Mouse (Mus musculus) kidney, postnatal 36 days (tissue): Measurements from ENCODE around the gene Myl3.

Experiments
- DNase-seq, 2 experiments: peaks; one replicate each; pipeline ENCODE4 v3.0.0; 2021 to 2022; ENCODE audit warnings: mixed read lengths in 2 of 2

Myl3 gene

DNA sequence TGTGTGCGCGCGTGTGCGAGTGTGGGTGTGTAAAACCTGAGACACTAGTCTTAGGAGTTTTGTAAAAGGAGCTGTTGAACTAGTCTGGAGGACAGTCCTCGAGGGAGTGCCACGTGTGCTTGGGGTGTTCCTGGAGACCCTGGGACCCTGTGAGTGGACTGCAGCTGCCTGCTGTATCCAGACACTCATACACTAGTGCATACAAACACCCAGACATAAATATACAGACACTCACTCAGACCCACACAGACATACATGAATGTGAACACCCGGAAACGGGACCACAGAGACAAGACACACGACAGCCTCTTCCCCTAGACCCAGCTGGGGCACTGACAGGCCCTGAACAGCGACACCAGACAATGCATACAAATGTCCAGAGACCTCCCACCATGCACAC lies 21.1 kb downstream of the Myl3 start:
- no peak for DNase-seq

- no peak for DNase-seq
These were observed 21.7 kb downstream of the Myl3 start for GRCm38 (mm10) chr9:110763405-110763804.

DNA sequence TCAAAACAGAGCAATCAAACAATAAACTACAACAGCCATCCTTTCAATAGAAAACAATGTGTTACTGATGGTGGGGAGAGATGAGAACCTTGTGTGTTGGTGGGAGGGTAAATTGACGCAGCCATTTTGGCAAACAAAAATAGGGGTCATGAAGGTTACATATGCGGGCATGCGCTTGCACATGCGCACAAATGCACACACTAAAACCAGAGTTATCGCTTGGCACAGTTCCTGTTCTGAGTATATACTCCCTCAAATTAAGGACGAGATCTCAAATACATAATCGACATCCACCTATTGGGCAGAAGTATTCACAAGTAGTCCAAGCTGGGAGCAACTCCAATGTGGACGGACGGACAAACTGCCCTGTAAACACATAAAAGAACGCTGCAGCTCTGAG lies 30.7 kb downstream of the Myl3 start:
- no peak for DNase-seq

- peak in 1 of 2 experiments; percentile 52 for DNase-seq
These were observed 33.0 kb downstream of the Myl3 start for GRCm38 (mm10) chr9:110774403-110775268.

- DNase-seq, result no peak
These were observed 33.8 kb downstream of the Myl3 start for GRCm38 (mm10) chr9:110775269-110776022.

DNA sequence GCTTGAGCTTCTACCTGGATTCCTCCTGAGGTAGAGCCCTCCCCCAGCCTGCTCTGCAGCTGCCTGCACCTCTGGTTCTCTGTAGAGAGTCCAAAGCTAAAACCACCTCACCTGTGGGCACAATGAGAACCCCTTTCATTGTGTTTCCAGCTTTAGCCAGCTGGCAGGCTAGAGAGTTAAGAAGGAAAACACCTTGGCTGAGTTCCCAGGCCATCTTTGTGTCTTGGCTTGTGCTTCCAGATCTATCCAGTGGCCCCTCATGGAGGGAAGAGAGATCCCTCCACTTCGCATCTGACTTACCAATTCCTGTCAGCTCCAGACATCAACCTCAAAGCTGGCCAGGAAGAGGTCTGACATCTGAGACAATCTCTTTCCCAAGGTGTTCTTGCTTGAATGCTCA lies 36.4 kb downstream of the Myl3 start:
- DNase-seq, result peak in 1 of 2 experiments; percentile 26

- no peak for DNase-seq
These were observed 36.9 kb downstream of the Myl3 start for GRCm38 (mm10) chr9:110778559-110778958.

DNA sequence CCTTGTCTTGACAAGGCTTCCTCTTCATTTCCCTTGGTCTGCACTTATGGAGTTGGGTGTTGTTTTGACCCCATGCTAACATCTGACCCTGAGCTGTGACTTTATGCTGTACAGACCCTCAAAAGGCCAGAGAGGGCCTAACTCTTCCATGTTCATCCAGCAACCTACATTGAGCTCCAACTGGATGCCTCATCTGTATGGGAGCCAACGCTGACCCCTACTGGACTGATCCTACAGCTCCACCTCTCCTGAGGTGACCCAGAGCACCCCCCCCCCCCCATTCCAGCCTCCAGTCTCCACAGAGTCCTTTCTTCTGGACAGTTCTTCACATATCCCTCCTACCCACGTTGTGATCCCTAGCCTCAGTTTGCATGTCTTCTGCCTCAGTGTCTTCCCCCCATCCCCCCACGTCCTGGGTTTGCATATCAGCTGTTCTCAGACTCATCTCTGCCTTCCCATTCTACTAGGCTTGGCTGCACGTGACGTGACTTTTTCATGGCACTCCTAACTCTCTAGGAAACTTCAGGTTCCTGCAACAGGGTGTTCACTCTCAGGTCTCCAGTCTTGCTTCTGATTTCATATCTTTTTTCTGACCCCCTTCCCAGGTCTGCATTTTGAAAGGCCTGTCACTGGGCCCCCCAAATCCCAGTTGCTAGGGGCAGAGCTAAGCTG lies 37.7 kb downstream of the Myl3 start:
- peak in 1 of 2 experiments; percentile 60 for DNase-seq

DNA sequence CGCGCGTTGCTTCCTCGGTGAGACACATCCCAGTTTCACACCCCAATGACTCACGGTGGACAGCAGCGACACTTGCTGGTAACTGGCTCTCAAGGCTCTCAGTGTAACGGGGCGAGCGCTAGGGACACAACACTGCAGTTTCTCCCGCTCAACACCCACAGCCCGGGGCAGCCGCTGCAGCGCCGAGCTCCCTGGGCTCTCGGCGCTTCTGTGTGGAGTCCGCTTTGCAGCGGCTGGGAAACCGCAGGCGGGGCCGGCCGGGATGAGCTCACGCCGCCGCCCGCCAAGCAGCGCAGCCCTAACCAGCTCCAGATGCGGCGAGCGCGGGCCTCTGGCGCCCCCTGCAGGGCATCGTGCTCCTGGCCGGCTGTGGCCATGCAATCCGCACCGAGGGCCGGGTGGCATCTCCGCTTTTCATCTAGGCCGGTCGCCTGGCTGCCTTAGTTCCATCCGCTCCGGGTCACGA lies 39.6 kb downstream of the Myl3 start:
- peak; percentile 94 to 99 for DNase-seq

- peak; percentile 94 to 97 for DNase-seq
These were observed 40.1 kb downstream of the Myl3 start for GRCm38 (mm10) chr9:110781731-110782130.

DNA sequence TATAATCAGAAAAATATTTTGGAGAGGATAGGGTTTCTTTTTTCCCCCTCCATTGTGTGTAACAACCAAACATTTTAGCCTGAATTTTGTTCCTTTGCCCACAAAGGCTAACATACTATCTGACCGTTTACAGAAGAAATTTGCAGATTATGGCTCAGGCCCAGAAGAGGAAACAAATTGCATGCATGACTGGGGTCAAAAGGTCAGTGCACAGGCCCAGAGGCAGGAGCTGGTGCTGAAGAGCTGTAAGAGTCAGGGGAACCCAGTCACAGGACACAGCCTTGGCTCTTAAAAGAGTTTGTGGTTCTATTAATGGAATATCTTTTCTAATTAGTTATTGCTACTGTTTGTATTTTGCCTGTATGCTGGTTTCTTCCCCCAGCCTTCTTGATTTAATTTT lies 42.0 kb downstream of the Myl3 start:
- peak; percentile 42 to 48 for DNase-seq

DNA sequence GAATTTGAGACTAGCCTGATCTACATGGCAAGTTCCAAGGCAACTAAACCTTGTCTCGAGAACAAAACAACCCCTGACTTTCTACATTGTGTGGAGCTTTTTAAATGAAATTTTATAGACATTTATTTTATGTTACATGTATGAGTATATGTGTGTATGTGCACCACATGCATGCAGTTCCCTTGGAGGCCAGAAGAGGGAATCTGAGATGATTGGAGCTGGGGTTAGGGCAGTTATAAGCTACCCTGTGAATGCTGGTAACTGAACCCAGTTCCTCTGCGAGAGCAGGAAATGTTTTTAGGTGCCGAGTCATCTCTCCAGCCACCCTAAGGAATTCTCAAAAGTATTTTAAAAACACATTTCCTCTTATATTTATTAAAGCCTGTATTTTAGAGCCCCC lies 46.5 kb downstream of the Myl3 start:
- DNase-seq, result no peak

DNA sequence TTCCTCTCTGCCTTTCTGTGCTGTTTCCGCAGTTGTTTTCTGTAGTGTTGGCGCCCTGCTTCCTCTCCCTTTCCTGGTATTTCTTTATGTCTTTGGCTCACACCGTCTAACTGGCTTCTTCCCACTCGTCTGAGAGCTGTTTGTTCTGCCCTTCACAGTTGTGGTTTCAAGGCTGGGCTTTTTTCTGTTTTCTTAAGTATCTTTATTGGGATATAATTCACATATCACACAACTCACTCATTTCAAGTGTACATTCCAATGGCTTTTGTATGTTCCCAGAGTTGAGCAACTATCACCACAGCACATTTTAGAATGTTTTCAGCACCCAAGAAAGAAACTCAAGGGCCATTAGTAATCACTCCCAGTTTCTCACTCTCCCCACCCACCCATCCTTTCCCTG lies 48.8 kb downstream of the Myl3 start:
- no peak for DNase-seq

GRCm38 (mm10) chr9:110797013-110797412 lies 55.4 kb downstream of the Myl3 start:
- no peak for DNase-seq

- no peak for DNase-seq
These were observed 56.2 kb downstream of the Myl3 start, which contains the start of gene Prss42 for GRCm38 (mm10) chr9:110797866-110798265. Prss42 (plus strand) TSS chr9:110798166.

DNA sequence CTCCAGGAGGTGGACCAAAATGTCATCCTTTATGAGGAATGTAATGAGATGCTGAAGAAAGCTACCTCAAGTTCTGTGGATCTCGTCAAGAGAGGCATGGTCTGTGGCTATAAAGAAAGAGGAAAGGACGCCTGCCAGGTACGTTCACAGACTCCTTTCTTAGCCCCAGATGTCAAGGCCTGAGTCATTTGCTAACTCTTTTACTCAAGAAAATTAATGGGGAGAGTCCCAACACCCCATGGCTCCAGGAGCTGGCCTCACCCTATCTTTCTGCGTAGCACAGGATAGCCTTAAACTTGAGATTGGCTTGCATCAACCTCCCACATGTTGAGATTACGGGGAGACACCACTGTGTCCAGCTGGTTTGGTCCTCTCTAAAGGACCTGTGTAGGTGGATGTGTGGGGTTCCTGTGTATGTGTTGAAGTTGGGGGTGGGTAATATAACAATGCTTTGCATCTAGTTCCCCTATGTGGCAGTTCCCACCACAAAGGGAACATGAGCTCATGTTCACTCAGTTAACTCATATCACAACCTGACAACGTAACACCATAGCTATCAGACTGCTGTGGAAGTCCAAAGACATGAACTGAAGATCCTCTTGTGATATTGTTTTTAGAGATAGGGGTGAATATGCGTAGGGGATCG lies 59.3 kb downstream of the Myl3 start:
- DNase-seq, result no peak

GRCm38 (mm10) chr9:110803294-110803693 lies 61.6 kb downstream of the Myl3 start:
- DNase-seq, result no peak

DNA sequence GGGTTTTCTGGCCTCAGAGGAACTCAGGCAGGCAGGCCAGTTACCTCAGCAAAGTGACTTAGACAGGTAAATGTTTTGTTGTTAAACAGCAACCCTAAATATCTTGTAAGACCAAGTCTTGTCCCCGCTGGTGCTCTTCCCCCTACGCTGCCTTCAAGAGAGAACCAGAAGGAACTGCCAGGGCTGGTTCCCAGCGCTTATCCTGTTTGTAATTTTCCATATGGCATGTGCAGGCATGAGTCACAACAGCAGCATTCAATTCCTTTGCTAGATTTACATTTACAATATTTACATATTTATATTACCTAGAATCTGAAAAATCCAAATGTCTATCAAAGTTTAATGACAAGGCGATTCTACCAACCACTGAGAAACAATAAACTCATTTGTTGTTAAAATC lies 68.4 kb downstream of the Myl3 start:
- no peak for DNase-seq

DNA sequence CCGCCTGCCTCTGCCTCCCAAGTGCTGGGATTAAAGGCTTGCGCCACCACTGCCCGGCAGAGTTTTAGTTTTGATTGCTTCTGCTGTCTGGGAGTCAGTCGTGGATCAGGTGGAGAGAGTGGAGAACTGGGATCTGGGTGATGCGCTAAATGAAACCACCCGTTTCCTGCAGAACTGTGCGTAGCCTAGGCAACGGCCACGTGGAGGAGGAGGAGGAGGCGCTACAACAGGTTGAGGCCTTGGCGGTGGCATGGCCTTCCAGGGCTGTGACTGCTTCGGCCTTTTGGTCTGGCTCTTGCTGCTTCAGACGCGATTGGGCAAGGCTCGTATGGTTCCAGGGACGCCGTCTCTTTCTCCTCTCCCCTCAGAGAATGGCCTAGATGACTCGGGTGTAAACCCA lies 72.1 kb downstream of the Myl3 start, which contains the start of gene Prss44:
Gene Prss44 (plus strand): TSS at position 206 of the 400 bp plus-strand sequence.
- no peak for DNase-seq
